Mouse (Mus musculus) embryonic facial prominence, embryonic 11.5 days (tissue): ENCODE data around the gene Atp11a. TPM values are rescaled to one million over a fixed set of nuclear protein-coding genes. Genes with fewer than 3 reads are reported as not detected.

Source experiments
- ATAC-seq: fragments of 200-750 bp; cut with Nextera tagmentation; replicated peaks from 2 replicates; pipeline ENCODE4 v1.8.0; 2017; ENCODE audit warnings: low read depth; ENCODE audit not compliant: insufficient number of reproducible peaks, low FRiP score, low TSS enrichment
- DNase-seq: peaks from one replicate; pipeline ENCODE4 v3.0.0-alpha.2; 2015; ENCODE audit warnings: low spot score
- H3K27ac ChIP-seq: fragments of 300-500 bp; sonication (generic); replicated peaks from 2 replicates; pipeline ENCODE4 v1.5.1; 2014; ENCODE audit warnings: mild to moderate bottlenecking, low read depth, low read length, control low read depth
- H3K27me3 ChIP-seq: fragments of 300-500 bp; sonication (generic); 2 replicates; pipeline ENCODE4 v1.6.1; 2014; ENCODE audit warnings: mild to moderate bottlenecking, low read length, moderate library complexity, mixed read lengths; ENCODE audit not compliant: control insufficient read depth, insufficient read depth
- H3K36me3 ChIP-seq: fragments of 300-500 bp; sonication (generic); replicated peaks from 2 replicates; pipeline ENCODE4 v1.6.1; 2014; ENCODE audit warnings: low read depth, mild to moderate bottlenecking, low read length, moderate library complexity, mixed read lengths; ENCODE audit not compliant: control insufficient read depth, insufficient read depth
- H3K4me1 ChIP-seq: fragments of 300-500 bp; sonication (generic); 2 replicates; pipeline ENCODE4 v1.6.1; 2014; ENCODE audit warnings: low read length, mixed read lengths; ENCODE audit not compliant: control insufficient read depth, insufficient read depth
- H3K4me2 ChIP-seq: fragments of 300-500 bp; sonication (generic); 2 replicates; pipeline ENCODE4 v1.6.1; 2014; ENCODE audit warnings: low read depth, mild to moderate bottlenecking, control low read depth, low read length, moderate library complexity
- H3K4me3 ChIP-seq: fragments of 300-500 bp; sonication (generic); 2 replicates; pipeline ENCODE4 v1.5.1; 2014; ENCODE audit warnings: low read depth, low read length, control low read depth
- H3K9ac ChIP-seq: fragments of 300-500 bp; sonication (generic); replicated peaks from 2 replicates; pipeline ENCODE4 v1.6.1; 2014; ENCODE audit warnings: mild to moderate bottlenecking, control low read depth, low read length
- H3K9me3 ChIP-seq: fragments of 300-500 bp; sonication (generic); replicated peaks from 2 replicates; pipeline ENCODE4 v1.6.1; 2016; ENCODE audit warnings: mild to moderate bottlenecking, low read length, inconsistent platforms, mixed read lengths; ENCODE audit not compliant: control insufficient read depth
- WGBS: fragments of 180-500 bp; shearing (Covaris S2); extraction: QIAGEN DNeasy Blood & Tissue Kit; methylation state at CpG from one replicate; pipeline ENCODE4 v1.1.7; 2014; 5-methylcytosine and 5-hydroxymethylcytosine counted together
- polyA plus RNA-seq: library from polyadenylated mRNA; unstranded; fragments of >200 nt; fragmentation: Nextera tagmentation; extraction: Ambion mirVana; gene quantifications from 2 replicates; pipeline ENCODE4 v1.2.1, GENCODE M21; 2014

Atp11a gene
- polyA plus RNA-seq: 11.6 and 13.3 TPM in 2 replicates

DNA sequence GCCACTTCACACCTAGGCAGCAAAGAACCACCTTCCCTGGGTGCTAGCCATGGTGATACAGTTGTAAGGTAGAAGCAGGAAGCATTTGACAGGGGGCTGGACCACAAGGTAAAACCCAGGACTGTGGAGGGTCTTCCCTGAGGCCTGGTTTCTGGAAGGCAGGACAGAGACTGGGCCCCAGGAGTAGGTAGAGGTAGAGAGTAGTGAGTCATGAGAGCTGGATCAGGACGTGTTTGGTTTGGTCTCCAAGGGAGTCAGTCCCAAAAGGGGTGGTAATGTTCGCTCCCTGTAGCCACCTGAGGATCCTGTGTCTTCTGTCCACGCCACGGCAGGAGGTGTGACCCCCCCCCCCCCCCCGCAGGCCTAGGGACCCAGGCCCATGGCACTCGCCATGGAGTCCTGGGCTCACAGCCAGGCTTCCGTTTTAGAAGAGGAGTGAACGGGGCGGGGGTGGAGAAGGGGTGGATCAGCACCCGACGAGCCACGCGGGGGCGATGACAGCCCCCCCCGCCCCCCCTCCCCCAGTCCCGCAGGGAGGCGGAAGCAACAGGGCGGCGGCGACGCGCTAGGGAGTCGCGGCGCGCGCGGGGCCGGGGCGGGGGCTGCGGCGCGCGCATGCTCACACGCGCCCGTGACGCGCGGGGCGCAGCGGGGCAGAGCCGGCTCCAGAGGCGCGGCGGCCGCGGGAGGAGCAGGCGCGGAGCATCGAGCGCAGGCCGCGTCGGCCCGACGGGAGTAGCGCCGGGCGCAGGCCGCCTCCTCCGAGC is at the start of gene Atp11a:
Gene Atp11a, plus strand, starts transcription at position 624 of the 767 bp plus-strand sequence.
- Histone ChIP-seq H3K27ac (no peak within 1 kb of the TSS), H3K36me3 (no peaks in the 10 kb centered on the region), H3K27me3 (no peaks in the 10 kb centered on the region), H3K9me3 (no peaks in the 10 kb centered on the region), H3K4me3 (peak within 1 kb of the TSS; percentile 61), H3K9ac (peak within 1 kb of the TSS; percentile 91), H3K4me2 (peak within 1 kb of the TSS; percentile 61), H3K4me1 (no peaks in the 10 kb centered on the region)
- WGBS: 2% methylated on average over 34 of the region's 62 CpGs
- DNase-seq: peak; percentile 80
- ATAC-seq: peak; percentile 78

DNA sequence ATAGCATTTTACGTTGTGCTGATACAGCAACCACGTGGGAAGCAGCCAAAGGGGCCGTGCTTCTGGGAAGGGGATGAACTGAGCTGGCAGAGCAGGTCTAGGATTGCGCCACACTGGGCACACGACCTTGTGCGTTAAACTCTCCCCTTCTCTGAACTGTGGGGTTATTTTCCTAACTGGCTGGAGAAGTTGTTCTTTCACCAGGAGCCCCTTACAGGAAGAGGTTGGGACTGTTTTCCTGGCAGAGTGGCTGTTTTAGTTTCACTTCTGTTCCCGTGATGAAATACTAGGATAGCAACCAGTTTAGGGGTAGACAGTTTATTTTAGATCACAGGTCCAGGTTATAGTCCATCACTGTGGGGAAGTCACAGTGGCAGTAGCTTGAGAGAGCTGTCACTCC is 45.2 kb upstream of the Atp11a start:
- no peaks in the 10 kb centered on the region for H3K4me1 ChIP-seq
- no peak overlapping the region for H3K27ac ChIP-seq
- no peak for ATAC-seq
- no peak overlapping the region for H3K9ac ChIP-seq
- H3K9me3 ChIP-seq: no peaks in the 10 kb centered on the region
- WGBS: 80% methylated on average over 7 of the region's 7 CpGs
- no peak overlapping the region for H3K4me2 ChIP-seq
- no peak overlapping the region for H3K4me3 ChIP-seq
- no peaks in the 10 kb centered on the region for H3K27me3 ChIP-seq
- H3K36me3 ChIP-seq: no peaks in the 10 kb centered on the region
- no peak for DNase-seq

DNA sequence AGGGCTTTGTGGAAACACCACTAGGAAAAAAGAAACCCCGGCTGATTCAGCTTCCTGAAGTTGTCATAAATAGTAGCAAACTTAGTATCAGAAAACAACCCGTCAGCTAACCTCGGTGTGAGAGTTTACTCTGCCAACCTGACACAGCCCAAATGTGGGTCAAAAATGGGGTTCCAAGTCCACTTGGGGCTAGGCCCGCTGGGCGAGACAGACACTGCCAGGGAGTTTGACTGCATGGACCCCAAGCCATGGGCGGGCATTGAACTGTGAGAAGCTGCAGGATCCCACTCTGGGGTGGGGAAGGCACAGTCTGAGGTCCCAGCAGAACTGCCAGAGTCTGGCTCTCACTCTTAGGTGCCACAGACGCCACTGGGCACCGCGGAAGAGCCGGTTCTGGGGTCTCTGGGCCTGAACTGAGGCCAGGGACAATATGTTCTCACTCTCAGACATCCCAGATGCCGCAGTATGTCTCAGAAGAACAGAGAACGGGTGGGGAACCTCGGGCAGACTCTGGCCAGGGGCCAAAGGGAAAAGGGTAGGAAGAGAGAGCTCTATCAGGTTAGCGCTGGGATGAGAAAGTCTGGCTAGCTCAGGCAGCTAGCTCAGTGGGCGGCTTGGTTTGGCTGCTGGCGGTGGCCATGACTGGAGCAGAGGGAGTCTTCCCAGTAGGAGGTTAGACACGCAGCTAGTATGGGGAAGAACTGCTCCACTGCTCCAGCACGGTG is 40.8 kb upstream of the Atp11a start:
- DNase-seq: no peak
- WGBS: 87% methylated on average over 18 of the region's 18 CpGs

DNA sequence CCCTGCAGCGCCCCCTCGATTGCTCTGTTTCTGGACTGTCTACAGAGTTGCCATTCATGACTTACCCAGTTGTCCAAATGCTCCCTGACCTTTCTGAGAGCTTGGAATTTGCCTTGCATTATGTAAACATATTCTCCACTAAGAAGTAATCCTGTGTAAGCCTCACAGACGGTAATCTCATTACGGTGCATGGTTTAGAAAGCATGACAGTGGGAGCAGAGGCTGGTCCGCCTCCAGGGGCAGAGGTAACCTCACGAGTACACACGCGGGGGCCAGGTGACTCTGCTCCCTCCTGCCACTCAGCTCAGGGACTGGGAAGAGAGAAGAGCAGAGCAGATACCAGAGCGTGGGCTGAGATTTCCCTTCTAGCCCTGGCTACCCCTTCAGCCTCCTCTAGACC is 37.7 kb upstream of the Atp11a start:
- no peaks in the 10 kb centered on the region for H3K27me3 ChIP-seq
- no peaks in the 10 kb centered on the region for H3K4me1 ChIP-seq
- H3K27ac ChIP-seq: no peak overlapping the region
- H3K4me2 ChIP-seq: no peak overlapping the region
- 62% methylated on average over 9 of the region's 9 CpGs for WGBS
- no peak overlapping the region for H3K4me3 ChIP-seq
- no peak overlapping the region for H3K9ac ChIP-seq
- DNase-seq (no peak), ATAC-seq (no peak)
- H3K36me3 ChIP-seq: no peaks in the 10 kb centered on the region
- no peaks in the 10 kb centered on the region for H3K9me3 ChIP-seq

More for the DNA sequence above, 40.8 kb upstream of the Atp11a start:
- Histone ChIP-seq H3K27ac (no peak overlapping the region), H3K36me3 (no peaks in the 10 kb centered on the region), H3K4me1 (no peaks in the 10 kb centered on the region), H3K27me3 (no peaks in the 10 kb centered on the region), H3K4me2 (no peak overlapping the region), H3K9ac (no peak overlapping the region), H3K9me3 (no peaks in the 10 kb centered on the region), H3K4me3 (no peak overlapping the region)
- no peak for ATAC-seq

DNA sequence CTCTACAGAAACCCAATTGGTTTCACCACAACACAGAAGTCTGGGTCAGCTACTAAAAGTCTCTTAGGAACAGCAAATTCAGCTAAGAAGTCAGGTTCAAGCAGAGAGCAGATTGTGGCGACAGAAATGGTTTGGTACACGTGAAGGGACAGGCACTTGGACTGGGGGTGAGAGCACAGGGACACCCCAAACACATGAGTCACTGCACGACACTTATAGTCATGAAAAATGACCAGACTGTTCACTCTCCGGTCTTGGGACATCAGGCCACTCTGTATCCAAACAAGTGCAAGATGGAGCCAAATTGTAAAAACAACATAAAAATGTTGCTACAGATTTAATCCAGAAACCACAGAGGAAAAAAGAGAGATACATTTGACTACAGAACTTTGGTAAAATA is 28.2 kb upstream of the Atp11a start:
- Histone ChIP-seq H3K9ac (no peak overlapping the region), H3K27me3 (no peaks in the 10 kb centered on the region), H3K4me2 (no peak overlapping the region), H3K36me3 (no peaks in the 10 kb centered on the region), H3K9me3 (no peaks in the 10 kb centered on the region), H3K27ac (no peak overlapping the region), H3K4me3 (no peak overlapping the region), H3K4me1 (no peaks in the 10 kb centered on the region)
- 81% methylated on average over 4 of the region's 4 CpGs for WGBS
- no peak for ATAC-seq
- DNase-seq: no peak

DNA sequence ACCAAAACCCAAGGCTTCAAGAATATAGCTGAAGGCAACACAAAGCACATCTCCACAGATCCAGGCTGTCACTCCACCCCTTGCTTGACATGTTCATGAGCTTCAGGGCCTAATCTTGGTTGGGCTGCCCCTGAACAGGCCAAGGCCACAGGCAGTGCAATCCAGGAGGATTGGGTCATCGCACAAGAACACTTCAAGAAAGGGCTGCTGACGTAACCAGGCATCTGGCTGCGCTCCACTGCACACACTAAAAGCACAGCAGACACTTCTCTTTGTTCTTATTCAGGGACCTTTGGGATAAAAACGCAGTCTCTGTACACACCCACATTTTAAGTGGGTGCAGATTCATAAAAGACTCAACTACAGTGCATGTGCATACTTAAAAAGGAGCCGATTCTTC is 26.0 kb upstream of the Atp11a start:
- Histone ChIP-seq H3K9ac (no peak overlapping the region), H3K9me3 (no peaks in the 10 kb centered on the region), H3K4me2 (no peak overlapping the region), H3K36me3 (no peaks in the 10 kb centered on the region), H3K4me3 (no peak overlapping the region), H3K27ac (no peak overlapping the region), H3K27me3 (no peaks in the 10 kb centered on the region), H3K4me1 (no peaks in the 10 kb centered on the region)
- peak; percentile 13 for DNase-seq
- 63% methylated on average over 5 of the region's 5 CpGs for WGBS
- no peak for ATAC-seq

DNA sequence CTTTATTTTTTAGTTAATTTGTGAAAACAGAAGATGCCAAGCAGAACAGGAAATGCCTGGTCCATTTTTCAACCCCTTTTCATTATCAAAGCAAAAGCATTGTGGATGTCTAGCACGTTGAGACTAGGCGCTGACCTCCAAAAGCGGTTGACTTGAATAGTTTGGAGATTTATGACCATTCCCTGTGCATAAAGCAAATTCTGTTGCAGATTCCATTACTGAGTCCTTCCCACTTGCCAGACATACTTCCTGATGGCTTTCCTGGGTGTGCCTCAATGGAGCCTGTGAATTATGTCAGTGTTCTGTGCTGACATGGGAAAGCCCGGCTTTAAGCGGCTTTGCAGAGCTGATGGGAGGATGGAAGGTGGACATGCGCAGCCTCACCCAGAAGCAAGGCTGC is 24.4 kb upstream of the Atp11a start:
- ATAC-seq (no peak), DNase-seq (no peak)
- Histone ChIP-seq H3K36me3 (no peaks in the 10 kb centered on the region), H3K4me2 (no peak overlapping the region), H3K27ac (no peak overlapping the region), H3K27me3 (no peaks in the 10 kb centered on the region), H3K4me3 (no peak overlapping the region), H3K4me1 (no peaks in the 10 kb centered on the region), H3K9ac (no peak overlapping the region), H3K9me3 (no peaks in the 10 kb centered on the region)
- WGBS: 91% methylated on average over 6 of the region's 6 CpGs

DNA sequence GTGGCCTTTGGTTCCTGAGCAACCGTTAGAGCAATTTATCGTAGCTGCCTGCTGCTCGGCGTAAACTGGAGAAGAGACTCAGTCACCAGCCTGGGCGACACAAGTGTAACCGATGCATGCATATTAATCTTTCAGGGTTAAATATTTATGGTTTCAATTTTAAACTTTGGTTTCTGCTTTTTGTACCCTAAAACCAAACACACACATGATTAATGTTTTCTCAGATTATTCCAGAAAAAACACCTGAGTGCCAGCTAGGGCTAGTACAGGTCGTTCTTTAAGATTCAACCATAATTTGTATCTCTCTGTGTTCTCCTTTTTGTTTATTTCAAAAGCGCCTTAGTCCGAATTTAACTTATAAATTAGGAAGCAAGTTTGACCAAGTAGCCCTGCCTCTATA is 17.7 kb upstream of the Atp11a start:
- WGBS: 87% methylated on average over 9 of the region's 9 CpGs
- H3K27ac ChIP-seq: no peak overlapping the region
- no peak overlapping the region for H3K4me3 ChIP-seq
- H3K4me2 ChIP-seq: no peak overlapping the region
- no peak for DNase-seq
- no peaks in the 10 kb centered on the region for H3K36me3 ChIP-seq
- H3K9me3 ChIP-seq: no peaks in the 10 kb centered on the region
- ATAC-seq: no peak
- H3K4me1 ChIP-seq: no peaks in the 10 kb centered on the region
- H3K27me3 ChIP-seq: no peaks in the 10 kb centered on the region
- no peak overlapping the region for H3K9ac ChIP-seq
